Mouse (Mus musculus): ENCODE results near the gene Rpl9-ps1. TPM values are rescaled to one million over a fixed set of nuclear protein-coding genes. Genes with fewer than 3 reads are reported as not detected.
A peak's percentile ranks its signal among the peaks of the same experiment; 100 is the strongest.

Gene Rpl9-ps1
- polyA plus RNA-seq, 2 experiments, result not detected

DNA sequence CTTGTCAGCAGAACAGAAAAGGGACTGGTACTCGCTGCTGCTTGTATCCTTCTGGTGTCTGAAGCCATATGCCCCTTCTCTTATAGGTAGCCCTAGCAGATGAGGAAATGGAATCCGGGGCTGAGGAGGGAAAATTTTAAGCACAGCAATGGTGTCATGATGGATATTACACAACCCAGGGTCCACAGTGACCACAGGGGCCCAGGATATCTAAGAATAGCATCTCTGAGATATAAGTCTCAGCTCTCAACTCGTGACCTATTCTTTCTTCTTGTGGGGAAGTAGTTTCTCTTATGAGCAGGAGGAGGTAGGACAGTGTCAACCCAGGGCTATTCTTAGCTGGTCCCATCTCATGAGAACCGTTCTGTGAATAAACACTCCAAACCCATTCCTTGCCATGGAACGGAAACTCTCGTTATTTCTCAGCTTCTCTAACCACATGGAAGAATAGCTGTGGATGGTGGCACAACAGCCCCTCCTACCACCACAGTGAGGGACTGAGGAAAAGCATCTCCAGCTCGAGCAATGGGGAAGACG, 4.0 kb upstream of the Rpl9-ps1 start, which contains the start of gene Ccl3:
Ccl3 (minus strand) TSS at position 51 of the 537 bp plus-strand sequence.
- Histone ChIP-seq H3K4me2 (ENCODE audit: low read depth) (no peak within 1 kb of the TSS), H3K4me1 (replicated peaks; ENCODE audit: control insufficient read depth in 2 of 2, insufficient read depth in 2 of 2, low read length in 1 of 2) (no peaks in the 10 kb centered on the region), H3K27ac (no peak within 1 kb of the TSS), H3K9me3 (ENCODE audit: control insufficient read depth, low read length) (no peaks in the 10 kb centered on the region), H3K9ac (replicated peaks) (no peak within 1 kb of the TSS), H3K4me3 (ENCODE audit: insufficient read depth in 1 of 2, low read depth in 2 of 2, low read length in 2 of 2) (no peak within 1 kb of the TSS), H3K27me3 (ENCODE audit: control insufficient read depth, insufficient read depth, low read length) (no peaks in the 10 kb centered on the region), H3K36me3 (replicated peaks; ENCODE audit: control insufficient read depth, insufficient read depth, low read depth) (no peaks in the 10 kb centered on the region)
- DNase-seq (ENCODE audit: low read depth in 3 of 3, low spot score in 3 of 3), result no peak
- WGBS (ENCODE audit: insufficient replicate concordance), result 28% methylated on average over 8 of the region's 8 CpGs
- ATAC-seq (ENCODE audit: insufficient read depth), result no peak
- no peak for TF ChIP-seq EP300 (IDR thresholded peaks at IDR 0.05; ENCODE audit: low read depth)
- TF ChIP-seq CTCF (IDR thresholded peaks at IDR 0.05; ENCODE audit: low read depth), result no peak

DNA sequence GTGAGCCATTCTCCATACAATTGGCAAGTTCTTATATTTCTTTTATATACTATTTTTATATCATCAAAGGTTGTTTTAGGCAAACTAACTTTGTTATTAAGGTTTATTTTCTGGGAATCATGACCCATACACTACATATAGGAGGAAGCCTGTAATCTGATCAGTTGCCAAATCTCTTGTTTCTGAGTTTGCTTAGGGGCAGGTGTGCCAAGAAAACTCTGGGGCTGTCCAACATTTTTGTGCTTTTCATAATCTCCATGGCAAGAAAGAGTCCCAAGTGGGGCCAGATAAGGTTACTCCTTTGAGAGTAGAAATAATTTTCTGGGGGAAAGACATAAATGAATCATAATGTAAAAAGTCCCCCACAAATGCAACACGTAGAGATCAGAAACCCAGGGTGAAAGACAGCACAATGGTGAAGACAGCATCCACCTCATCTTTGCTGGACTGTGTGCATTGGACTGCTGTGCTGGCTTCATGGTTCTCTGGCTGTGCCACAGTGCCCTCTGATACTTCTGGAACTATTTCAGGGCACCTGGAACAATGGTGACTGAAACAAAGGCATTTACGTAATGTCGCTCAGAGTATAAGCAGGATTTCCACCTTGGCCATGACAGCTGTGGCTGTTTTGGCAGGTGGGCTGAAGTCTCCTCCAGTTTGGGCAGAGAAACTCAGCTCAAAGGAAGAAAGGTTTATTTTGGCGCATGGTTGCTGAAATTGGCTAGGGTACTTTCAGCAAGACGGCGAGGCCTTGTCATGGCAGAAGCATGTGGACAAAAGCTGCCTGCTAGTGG, 1.1 kb upstream of the Rpl9-ps1 start:
- 84% methylated on average over 6 of the region's 6 CpGs for WGBS (ENCODE audit: insufficient replicate concordance)
- no peak for ATAC-seq (ENCODE audit: insufficient read depth)
- TF ChIP-seq EP300 (IDR thresholded peaks at IDR 0.05; ENCODE audit: low read depth) (no peak), CTCF (IDR thresholded peaks at IDR 0.05; ENCODE audit: low read depth) (no peak)
- Histone ChIP-seq H3K36me3 (replicated peaks; ENCODE audit: control insufficient read depth, insufficient read depth, low read depth) (no peaks in the 10 kb centered on the region), H3K27me3 (ENCODE audit: control insufficient read depth, insufficient read depth, low read length) (no peaks in the 10 kb centered on the region), H3K9ac (replicated peaks) (no peak overlapping the region), H3K4me3 (ENCODE audit: insufficient read depth in 1 of 2, low read depth in 2 of 2, low read length in 2 of 2) (no peak overlapping the region), H3K9me3 (ENCODE audit: control insufficient read depth, low read length) (no peaks in the 10 kb centered on the region), H3K27ac (no peak overlapping the region), H3K4me1 (replicated peaks; ENCODE audit: control insufficient read depth in 2 of 2, insufficient read depth in 2 of 2, low read length in 1 of 2) (no peaks in the 10 kb centered on the region), H3K4me2 (ENCODE audit: low read depth) (no peak overlapping the region)
- DNase-seq (ENCODE audit: low read depth in 3 of 3, low spot score in 3 of 3), result no peak

GRCm38 (mm10) chr11:83641216-83641615, 4.2 kb downstream of the Rpl9-ps1 start:
- H3K4me2 ChIP-seq (ENCODE audit: low read depth), result no peak overlapping the region
- no peak overlapping the region for H3K27ac ChIP-seq
- H3K9ac ChIP-seq (replicated peaks), result no peak overlapping the region
- H3K36me3 ChIP-seq (replicated peaks; ENCODE audit: control insufficient read depth, insufficient read depth, low read depth), result no peaks in the 10 kb centered on the region
- H3K27me3 ChIP-seq (ENCODE audit: control insufficient read depth, insufficient read depth, low read length), result no peaks in the 10 kb centered on the region
- no peak for ATAC-seq (ENCODE audit: insufficient read depth)
- no peaks in the 10 kb centered on the region for H3K4me1 ChIP-seq (replicated peaks; ENCODE audit: control insufficient read depth in 2 of 2, insufficient read depth in 2 of 2, low read length in 1 of 2)
- WGBS (ENCODE audit: insufficient replicate concordance), result 14% methylated on average over 2 of the region's 2 CpGs
- TF ChIP-seq EP300 (IDR thresholded peaks at IDR 0.05; ENCODE audit: low read depth), result no peak
- no peak for TF ChIP-seq CTCF (IDR thresholded peaks at IDR 0.05; ENCODE audit: low read depth)
- H3K4me3 ChIP-seq (ENCODE audit: insufficient read depth in 1 of 2, low read depth in 2 of 2, low read length in 2 of 2), result no peak overlapping the region
- no peaks in the 10 kb centered on the region for H3K9me3 ChIP-seq (ENCODE audit: control insufficient read depth, low read length)
- no peak for DNase-seq (ENCODE audit: low read depth in 3 of 3, low spot score in 3 of 3)

- no peaks in the 10 kb centered on the region for H3K9me3 ChIP-seq (ENCODE audit: control insufficient read depth, low read length)
- WGBS (ENCODE audit: insufficient replicate concordance), result 12% methylated on average over 5 of the region's 5 CpGs
- TF ChIP-seq CTCF (IDR thresholded peaks at IDR 0.05; ENCODE audit: low read depth), result no peak
- peak; percentile 21; the same call in 1 of the 2 replicates for TF ChIP-seq EP300 (IDR thresholded peaks at IDR 0.05; ENCODE audit: low read depth)
- DNase-seq (ENCODE audit: low read depth in 3 of 3, low spot score in 3 of 3), result peak in 2 of 3 experiments; percentile 17 to 24
- no peak overlapping the region for H3K4me3 ChIP-seq (ENCODE audit: insufficient read depth in 1 of 2, low read depth in 2 of 2, low read length in 2 of 2)
- H3K9ac ChIP-seq (replicated peaks), result no peak overlapping the region
- ATAC-seq (ENCODE audit: insufficient read depth), result no peak
- no peaks in the 10 kb centered on the region for H3K4me1 ChIP-seq (replicated peaks; ENCODE audit: control insufficient read depth in 2 of 2, insufficient read depth in 2 of 2, low read length in 1 of 2)
- H3K36me3 ChIP-seq (replicated peaks; ENCODE audit: control insufficient read depth, insufficient read depth, low read depth), result no peaks in the 10 kb centered on the region
- H3K4me2 ChIP-seq (ENCODE audit: low read depth), result no peak overlapping the region
- no peak overlapping the region for H3K27ac ChIP-seq
- no peaks in the 10 kb centered on the region for H3K27me3 ChIP-seq (ENCODE audit: control insufficient read depth, insufficient read depth, low read length)
These were observed 5.3 kb downstream of the Rpl9-ps1 start for GRCm38 (mm10) chr11:83640141-83640540.

GRCm38 (mm10) chr11:83639533-83639932, 5.9 kb downstream of the Rpl9-ps1 start:
- DNase-seq (ENCODE audit: low read depth in 3 of 3, low spot score in 3 of 3), result no peak
- H3K27ac ChIP-seq, result no peak overlapping the region

More at GRCm38 (mm10) chr11:83639533-83639932, 5.9 kb downstream of the Rpl9-ps1 start:
- H3K4me3 ChIP-seq (ENCODE audit: insufficient read depth in 1 of 2, low read depth in 2 of 2, low read length in 2 of 2), result no peak overlapping the region
- ATAC-seq (ENCODE audit: insufficient read depth), result no peak
- WGBS (ENCODE audit: insufficient replicate concordance), result 28% methylated on average over 3 of the region's 3 CpGs
- no peaks in the 10 kb centered on the region for H3K27me3 ChIP-seq (ENCODE audit: control insufficient read depth, insufficient read depth, low read length)
- H3K36me3 ChIP-seq (replicated peaks; ENCODE audit: control insufficient read depth, insufficient read depth, low read depth), result no peaks in the 10 kb centered on the region
- no peaks in the 10 kb centered on the region for H3K4me1 ChIP-seq (replicated peaks; ENCODE audit: control insufficient read depth in 2 of 2, insufficient read depth in 2 of 2, low read length in 1 of 2)
- peak; percentile 25 for TF ChIP-seq CTCF (IDR thresholded peaks at IDR 0.05; ENCODE audit: low read depth)
- no peak for TF ChIP-seq EP300 (IDR thresholded peaks at IDR 0.05; ENCODE audit: low read depth)
- H3K9me3 ChIP-seq (ENCODE audit: control insufficient read depth, low read length), result no peaks in the 10 kb centered on the region
- no peak overlapping the region for H3K4me2 ChIP-seq (ENCODE audit: low read depth)
- H3K9ac ChIP-seq (replicated peaks), result no peak overlapping the region

Measured in liver, embryonic 14.5 days (tissue).